Mouse (Mus musculus) brain, embryonic 14.5 days (tissue): Measurements from ENCODE around the gene Ndufs2. TPM values are rescaled to one million over a fixed set of nuclear protein-coding genes. Genes with fewer than 3 reads are reported as not detected.

Experiments
- DNase-seq: peaks from one replicate; pipeline ENCODE4 v3.0.0-alpha.2; 2011; ENCODE audit warnings: low read depth
- CTCF ChIP-seq: fragments of 200-500 bp; IDR thresholded peaks from 2 replicates; pipeline ENCODE4 v1.5.1; 2012; ENCODE audit warnings: inconsistent platforms, mild to moderate bottlenecking, moderate library complexity, borderline replicate concordance; ENCODE audit not compliant: insufficient read depth, insufficient read length; ENCODE audit errors: extremely low read depth
- POLR2A ChIP-seq: fragments of 200-500 bp; IDR thresholded peaks from 2 replicates; pipeline ENCODE4 v1.6.1; 2012; ENCODE audit warnings: mild to moderate bottlenecking, inconsistent platforms, borderline replicate concordance; ENCODE audit not compliant: poor library complexity, insufficient read depth, insufficient read length, severe bottlenecking; ENCODE audit errors: extremely low read depth
- polyA plus RNA-seq: library from polyadenylated mRNA; depleted of rRNA; stranded (reverse); fragments of >200 nt; gene quantifications from 2 replicates; pipeline ENCODE4 v1.2.3, GENCODE M21; 2012

Gene Ndufs2
- polyA plus RNA-seq, 1 experiment = 153 TPM

DNA sequence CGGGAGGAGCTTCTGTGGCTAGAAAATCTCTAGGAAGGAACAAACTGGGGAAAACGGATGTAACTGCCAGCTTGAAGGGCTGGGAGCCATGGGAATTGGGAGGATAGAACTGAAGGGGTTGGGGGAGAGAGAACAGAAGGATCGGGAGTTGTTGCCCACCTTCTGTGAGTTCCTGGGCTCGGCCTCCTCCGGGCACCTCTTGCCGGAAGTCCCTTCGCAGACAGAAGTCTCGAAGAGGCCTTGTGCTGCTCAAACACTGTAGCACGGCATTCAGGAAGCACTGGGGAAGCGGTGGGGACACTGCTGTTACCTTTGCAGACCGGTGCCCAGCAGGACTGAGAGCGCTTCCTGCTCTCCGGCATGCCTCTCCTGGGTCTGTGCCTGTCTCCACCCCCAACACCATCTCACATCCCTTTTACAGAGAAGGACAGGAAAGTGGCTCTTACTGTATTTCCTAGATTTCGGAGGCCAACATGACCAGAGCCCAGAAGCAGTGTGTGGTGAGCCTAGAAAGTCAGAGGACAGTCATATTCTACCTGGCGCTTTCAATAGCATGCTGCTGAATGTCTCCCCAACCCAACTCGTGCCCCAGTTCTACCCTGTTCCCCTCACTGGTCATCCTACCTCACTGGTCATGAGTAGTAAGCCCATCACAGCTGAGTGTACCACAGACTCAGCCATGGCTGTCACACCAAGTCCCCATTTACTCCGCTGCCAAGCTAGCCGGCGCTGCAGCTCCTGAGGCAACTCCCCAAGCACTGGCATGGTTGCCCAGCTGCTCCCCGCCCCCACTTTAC lies 34.1 kb upstream of the Ndufs2 start:
- DNase-seq = no peak

DNA sequence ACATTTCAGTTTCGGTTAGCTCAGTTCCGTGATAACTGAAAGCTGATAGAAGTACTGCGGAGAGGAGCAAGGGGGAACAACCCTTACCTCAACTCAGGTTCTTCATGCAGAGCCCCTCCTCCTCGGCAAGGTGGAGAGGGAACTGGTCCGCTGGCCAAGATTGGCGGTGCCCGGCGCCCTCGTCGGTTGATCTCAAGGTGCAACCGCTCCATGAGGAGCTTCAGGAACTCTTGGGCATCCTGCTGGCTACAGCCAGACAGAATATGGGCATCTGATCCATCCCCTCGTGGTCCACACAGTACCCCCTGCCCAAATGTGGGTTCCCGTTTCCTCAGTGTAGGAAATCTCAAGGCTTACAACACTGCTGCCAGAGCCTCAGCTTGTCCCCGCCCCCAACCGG lies 33.3 kb upstream of the Ndufs2 start:
- no peak for TF ChIP-seq POLR2A
- no peak for DNase-seq

More for the DNA sequence above, 34.1 kb upstream of the Ndufs2 start:
- no peak for TF ChIP-seq CTCF
- TF ChIP-seq POLR2A = no peak

DNA sequence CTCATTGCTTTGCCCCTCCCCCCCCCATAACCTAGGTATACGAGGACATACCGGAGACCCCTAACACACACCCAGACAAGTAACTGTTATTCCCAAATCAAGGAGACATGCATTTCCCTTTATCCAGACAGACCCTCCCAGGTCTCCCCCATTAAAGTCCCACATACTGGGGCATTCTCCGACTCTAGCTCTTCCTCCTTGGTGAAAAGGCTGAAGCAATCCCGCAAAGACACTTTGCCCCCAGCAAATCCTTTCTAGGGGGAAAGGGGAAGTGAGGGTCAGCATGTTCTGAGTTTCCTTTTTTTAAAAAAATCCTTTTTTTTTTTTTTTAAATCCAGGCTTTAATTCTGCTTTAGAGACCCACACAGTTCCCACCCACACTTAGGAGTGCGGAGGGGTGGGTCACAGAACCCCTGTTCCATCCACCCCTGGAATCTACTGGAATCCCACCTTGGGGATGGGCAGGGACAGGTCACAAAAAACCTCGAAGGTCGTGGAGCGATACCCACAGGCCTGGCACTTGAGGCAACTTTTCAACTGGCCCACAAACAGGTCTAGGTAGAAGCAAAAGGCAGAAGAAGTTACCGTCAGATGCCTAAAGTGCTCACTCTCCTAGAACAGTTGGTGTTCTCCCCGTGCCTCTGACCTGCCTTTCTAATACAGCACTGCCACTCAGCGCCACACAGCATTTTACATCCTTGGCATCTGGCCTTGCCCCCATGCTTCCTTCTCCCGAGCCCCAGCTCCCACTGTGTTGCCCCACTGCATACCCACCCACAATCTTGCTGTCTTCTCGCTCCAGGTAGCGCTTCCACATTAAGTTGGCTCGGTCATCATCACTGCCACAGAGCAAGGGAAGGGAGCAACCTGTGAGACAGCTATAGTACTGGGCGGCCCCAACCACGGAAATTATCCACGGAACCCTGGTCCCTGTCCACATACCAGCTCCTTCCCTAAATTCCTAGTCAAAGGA lies 32.3 kb upstream of the Ndufs2 start:
- TF ChIP-seq CTCF = no peak
- TF ChIP-seq POLR2A = no peak
- DNase-seq = no peak

DNA sequence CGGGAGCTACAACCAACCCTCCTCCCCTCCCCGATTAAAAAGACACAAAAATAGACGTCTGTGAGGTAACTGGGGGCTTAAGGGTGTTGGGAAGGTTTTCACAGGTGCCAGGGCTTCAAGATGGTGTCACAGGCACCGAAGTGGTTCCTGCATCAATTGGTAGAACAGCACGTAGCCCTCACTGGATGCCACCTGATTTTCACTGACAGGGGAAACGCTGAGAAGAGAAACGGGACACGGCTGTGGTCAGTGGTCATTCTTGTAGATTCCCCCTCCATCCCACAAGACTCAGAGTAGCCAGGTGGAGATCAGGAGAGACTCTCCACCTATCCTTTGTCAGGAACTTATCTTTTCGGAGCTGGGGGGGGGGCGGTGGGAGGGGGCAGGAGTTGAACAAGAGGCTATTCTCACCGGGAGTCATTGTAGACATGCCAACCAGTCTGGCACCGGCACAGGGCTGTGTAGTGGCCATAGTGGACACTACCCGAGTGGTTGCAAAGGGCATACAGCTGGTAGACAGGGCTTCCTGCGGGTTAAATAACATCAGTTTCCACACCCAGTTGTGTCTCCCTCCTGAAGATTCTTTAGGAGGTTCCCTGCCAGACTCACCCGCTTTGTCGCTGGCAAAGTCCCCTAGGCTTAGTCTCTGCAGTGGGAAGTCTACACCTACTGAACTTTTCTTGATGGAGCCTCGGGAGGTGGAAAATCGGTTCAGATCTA lies 31.1 kb upstream of the Ndufs2 start:
- no peak for TF ChIP-seq CTCF
- no peak for TF ChIP-seq POLR2A
- no peak for DNase-seq

DNA sequence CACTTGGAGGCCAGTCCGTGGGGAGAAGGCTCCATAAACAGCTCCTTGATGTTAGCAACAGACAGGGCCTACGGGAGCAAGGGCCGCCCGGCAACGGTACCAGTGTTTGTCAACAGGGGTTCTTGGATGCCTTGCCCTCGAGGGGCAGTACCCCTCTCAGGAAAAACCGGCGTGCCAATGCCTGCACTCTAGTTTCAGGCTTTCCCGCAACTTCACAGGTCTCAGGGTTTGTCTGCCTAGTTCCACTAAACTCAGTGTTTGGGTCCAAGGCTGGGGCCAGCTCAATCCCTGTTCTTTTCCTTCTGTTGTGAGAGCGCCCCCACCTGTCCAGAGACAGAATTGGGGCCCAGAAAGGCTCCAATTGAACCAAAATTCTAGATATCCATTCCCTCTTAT lies 30.3 kb upstream of the Ndufs2 start:
- TF ChIP-seq CTCF (peak; percentile 63), POLR2A (no peak)
- DNase-seq = peak; percentile 79

DNA sequence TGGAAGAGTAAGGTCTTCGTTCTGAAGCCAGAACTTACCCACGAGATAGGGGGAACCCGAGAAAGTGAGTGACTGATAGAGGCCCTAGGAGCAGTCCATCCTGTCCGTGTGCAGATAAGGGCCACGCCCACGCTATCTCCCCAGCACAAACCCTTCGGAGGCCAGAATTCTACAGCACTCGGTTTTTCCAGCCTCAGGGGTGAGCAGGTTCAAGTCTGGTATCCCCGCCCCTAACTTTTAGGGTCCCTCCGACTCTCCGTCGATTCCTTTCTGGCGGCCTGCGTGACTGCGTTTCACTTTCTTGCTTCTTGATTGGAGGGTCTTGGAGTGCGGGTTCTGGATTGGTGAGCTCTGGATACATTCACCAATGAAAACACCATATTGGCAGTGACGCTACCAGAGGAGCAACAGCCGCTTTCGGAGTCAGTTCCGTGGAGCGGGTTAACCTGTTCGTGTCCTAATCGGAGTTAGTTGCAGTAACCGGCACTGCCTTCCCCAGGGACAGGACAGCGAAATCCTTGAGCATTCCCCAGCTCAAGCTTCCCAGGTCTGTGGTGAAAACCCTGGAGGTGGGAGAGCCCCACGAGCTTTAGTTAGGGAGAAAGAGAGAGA lies 29.8 kb upstream of the Ndufs2 start, which contains the start of gene Ppox:
Ppox (minus strand) TSS at position 271 of the 612 bp plus-strand sequence.
- TF ChIP-seq CTCF (no peak), POLR2A (no peak)
- peak; percentile 99 for DNase-seq

DNA sequence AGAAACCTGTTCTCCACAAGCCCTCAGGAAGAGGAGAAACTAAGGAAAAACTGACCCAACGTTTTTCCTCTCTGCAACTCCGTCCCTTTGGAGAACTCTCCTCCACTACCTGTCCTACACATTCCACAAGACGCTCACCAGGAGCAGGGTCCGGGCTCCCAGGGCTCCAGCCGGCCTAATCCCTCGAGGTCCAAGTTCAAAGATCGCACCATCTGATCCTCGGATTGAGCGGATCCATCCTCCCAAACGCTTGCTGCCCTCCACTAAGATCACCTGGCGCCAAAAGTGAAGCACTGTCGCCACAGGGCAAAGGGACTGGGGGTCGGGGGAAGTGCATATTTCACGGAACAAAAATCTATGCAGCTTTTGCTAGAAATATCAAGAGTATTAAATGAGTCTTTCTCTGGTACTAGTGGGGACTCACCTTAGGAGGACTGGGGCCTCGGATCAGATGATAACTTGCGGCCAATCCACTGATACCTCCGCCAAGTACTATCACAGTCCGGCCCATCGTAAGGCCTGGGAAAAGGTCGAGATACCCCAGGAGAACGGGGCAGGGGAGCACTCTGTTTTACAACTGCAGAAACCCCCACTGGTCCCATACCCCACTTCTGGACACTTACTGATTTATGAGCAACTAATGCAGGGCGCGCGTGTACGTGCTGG lies 29.2 kb upstream of the Ndufs2 start:
- TF ChIP-seq POLR2A = no peak
- no peak for DNase-seq

DNA sequence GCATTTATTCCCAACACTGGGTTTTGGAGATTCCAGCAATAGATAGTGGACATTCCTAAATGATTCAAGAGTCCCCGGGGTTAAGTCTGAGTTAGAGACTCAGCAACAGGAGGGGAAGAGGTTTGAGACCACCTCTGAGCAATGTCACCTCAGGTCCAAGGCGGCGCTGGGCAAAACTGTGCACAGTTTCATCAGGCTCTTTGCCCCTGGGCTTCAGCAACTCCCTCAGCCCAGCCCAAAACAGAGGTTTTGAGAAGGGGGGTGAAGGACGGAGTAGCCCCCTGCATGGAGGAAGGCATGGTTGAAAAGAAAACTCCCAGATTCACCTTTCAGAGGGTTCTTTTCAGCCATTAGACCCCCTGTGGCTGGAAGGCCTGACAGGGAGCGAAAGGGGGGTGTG lies 28.5 kb upstream of the Ndufs2 start:
- no peak for DNase-seq
- TF ChIP-seq CTCF (no peak), POLR2A (no peak)

DNA sequence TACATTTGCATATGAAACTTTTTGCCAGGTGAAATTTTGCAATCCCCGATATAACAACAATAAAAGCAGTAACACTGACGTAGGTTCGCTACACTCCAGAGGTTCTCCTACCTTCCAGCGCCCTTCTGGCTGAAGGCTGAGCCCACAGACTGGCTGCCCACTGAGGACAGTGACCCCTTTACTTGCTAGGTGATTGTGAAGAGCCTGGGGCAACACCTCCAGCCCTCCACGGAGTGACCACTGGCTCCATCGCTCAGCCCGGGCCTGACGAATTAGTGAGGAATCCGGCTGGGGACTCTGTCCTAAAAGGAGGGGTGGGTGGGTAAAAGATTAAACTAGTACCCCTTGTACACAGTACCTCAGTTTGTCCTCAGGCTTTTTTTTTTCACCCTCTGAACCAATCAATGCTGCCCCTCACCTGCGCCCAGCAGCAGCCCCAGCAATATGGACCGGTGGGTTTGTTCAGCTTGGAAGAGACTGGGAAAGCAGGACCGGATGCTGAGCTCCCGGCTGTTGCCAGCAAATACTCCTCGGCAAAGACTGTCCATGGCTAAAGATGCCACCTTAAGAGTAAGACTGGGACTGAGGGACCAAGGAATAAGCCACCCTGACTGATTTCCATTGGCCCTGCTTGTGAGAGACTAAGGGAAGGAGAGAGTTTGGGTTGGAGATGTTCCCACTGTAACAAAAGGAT lies 28.0 kb upstream of the Ndufs2 start:
- no peak for DNase-seq
- TF ChIP-seq POLR2A (no peak), CTCF (no peak)

DNA sequence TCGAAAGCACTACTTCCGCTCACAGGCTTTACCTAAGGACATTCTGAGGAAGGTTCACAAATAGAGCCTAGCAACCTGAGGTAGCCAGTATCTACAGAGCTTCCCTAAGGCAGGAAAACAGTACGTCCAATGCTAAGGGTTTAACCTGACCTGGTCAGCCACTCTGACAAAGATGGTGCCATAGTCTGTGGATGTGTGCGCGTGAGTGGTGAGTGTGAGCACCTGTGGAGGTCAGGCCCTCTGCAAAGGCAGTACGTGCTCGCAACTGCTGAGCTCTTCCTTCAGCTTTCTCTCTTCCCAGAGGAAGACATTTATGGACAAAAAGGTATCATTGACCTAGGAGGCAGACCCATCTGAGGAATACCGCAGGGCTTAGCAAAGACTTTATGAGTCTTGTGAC lies 27.2 kb upstream of the Ndufs2 start:
- no peak for DNase-seq
- TF ChIP-seq CTCF = no peak
- TF ChIP-seq POLR2A = no peak
